Mouse (Mus musculus): Measurements from ENCODE around the gene Rbp2. TPM values are rescaled to one million over a fixed set of nuclear protein-coding genes. Genes with fewer than 3 reads are reported as not detected.

Rbp2 gene
- polyA plus RNA-seq, 1 experiment from 2014 or later = 14.6 TPM

- Histone ChIP-seq H3K9me3 (replicated peaks) (no peaks in the 10 kb centered on the region), H3K9ac (no peak overlapping the region), H3K27me3 (no peaks in the 10 kb centered on the region), H3K4me1 (replicated peaks) (no peaks in the 10 kb centered on the region), H3K36me3 (replicated peaks) (no peaks in the 10 kb centered on the region), H3K27ac (replicated peaks) (no peak overlapping the region), H3K4me3 (replicated peaks) (no peak overlapping the region), H3K4me2 (no peak overlapping the region)
- WGBS (ENCODE audit: insufficient replicate concordance) = 14% methylated on average over 2 of the region's 2 CpGs
- no peak for ATAC-seq (ENCODE audit: insufficient read depth)
Measured at GRCm38 (mm10) chr9:98523872-98524271, 38.0 kb downstream of the Rbp2 start.

- Histone ChIP-seq H3K36me3 (replicated peaks) (no peaks in the 10 kb centered on the region), H3K27me3 (no peaks in the 10 kb centered on the region), H3K27ac (replicated peaks) (no peak overlapping the region), H3K9me3 (replicated peaks) (no peaks in the 10 kb centered on the region), H3K9ac (no peak overlapping the region), H3K4me2 (no peak overlapping the region), H3K4me1 (replicated peaks) (no peaks in the 10 kb centered on the region), H3K4me3 (replicated peaks) (no peak overlapping the region)
- WGBS (ENCODE audit: insufficient replicate concordance) = 72% methylated on average over 7 of the region's 7 CpGs
- ATAC-seq (ENCODE audit: insufficient read depth) = no peak
Measured at GRCm38 (mm10) chr9:98524786-98525542, 39.0 kb downstream of the Rbp2 start.

DNA sequence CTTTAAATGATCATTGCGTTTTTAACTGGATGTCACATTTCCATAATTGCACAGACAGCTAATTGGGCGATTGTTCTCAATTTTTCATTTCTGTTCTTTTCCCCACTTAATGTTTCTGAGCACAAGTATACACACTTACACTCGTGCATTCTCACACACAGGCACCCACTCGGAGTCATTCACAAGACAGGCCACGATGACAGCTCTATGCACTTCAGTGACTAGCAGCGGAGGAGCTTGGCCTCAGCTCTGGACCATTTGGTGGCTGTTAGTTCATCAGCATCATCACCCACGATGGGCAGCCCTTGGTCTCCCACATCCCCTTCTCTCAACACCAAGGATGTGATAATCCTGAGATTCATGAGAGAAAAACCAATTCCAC, 39.6 kb downstream of the Rbp2 start:
- ATAC-seq (ENCODE audit: insufficient read depth) = no peak
- H3K4me1 ChIP-seq (replicated peaks) = no peaks in the 10 kb centered on the region
- no peak overlapping the region for H3K4me3 ChIP-seq (replicated peaks)
- 60% methylated on average over 7 of the region's 7 CpGs for WGBS (ENCODE audit: insufficient replicate concordance)
- no peak overlapping the region for H3K4me2 ChIP-seq
- no peaks in the 10 kb centered on the region for H3K27me3 ChIP-seq
- H3K9me3 ChIP-seq (replicated peaks) = no peaks in the 10 kb centered on the region
- H3K36me3 ChIP-seq (replicated peaks) = no peaks in the 10 kb centered on the region
- no peak overlapping the region for H3K27ac ChIP-seq (replicated peaks)
- no peak overlapping the region for H3K9ac ChIP-seq

DNA sequence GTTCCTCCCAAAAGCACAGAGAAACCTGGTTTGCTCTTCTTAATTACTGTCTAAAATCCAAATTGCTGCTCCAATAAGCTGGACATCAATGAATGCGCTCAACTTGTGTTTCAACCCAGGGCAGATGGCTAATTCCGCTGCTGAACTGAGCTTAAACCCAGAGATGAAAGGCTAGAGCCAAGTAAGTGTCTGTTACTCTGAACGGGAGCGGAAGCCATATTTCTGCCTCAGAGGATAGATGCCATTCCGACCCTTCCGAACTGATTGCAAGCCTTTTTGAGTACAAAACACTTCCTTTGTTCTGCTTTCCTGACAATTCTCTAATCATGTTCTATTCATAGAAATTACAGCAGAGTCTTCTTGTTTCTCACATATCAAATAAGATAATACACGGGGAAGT, 41.3 kb downstream of the Rbp2 start:
- H3K4me3 ChIP-seq (replicated peaks) = no peak overlapping the region
- H3K9ac ChIP-seq = no peak overlapping the region
- WGBS (ENCODE audit: insufficient replicate concordance) = 78% methylated on average over 7 of the region's 7 CpGs
- H3K9me3 ChIP-seq (replicated peaks) = no peaks in the 10 kb centered on the region
- H3K27ac ChIP-seq (replicated peaks) = no peak overlapping the region
- no peaks in the 10 kb centered on the region for H3K4me1 ChIP-seq (replicated peaks)
- ATAC-seq (ENCODE audit: insufficient read depth) = no peak
- H3K4me2 ChIP-seq = no peak overlapping the region
- no peaks in the 10 kb centered on the region for H3K27me3 ChIP-seq
- H3K36me3 ChIP-seq (replicated peaks) = no peaks in the 10 kb centered on the region

DNA sequence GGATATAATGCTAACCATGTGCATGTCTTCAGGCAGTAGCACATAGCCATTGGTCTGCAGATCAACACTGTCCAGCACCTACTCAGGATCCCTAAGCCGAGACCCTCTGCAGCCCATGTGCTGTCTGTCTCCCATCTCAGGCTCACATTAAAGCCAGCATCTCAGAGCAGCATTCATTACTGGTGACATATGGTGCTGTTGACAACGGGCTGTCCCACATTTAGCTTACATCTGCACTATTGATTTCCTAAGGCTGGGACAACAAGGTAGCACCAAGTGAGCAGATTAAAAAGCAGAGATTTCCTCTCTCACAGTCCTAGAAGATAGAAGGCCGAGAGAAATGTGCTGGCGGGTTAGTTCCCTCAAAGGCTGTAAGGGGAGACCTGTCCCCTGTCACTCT, 43.9 kb downstream of the Rbp2 start:
- H3K9ac ChIP-seq = no peak overlapping the region
- no peak for ATAC-seq (ENCODE audit: insufficient read depth)

DNA sequence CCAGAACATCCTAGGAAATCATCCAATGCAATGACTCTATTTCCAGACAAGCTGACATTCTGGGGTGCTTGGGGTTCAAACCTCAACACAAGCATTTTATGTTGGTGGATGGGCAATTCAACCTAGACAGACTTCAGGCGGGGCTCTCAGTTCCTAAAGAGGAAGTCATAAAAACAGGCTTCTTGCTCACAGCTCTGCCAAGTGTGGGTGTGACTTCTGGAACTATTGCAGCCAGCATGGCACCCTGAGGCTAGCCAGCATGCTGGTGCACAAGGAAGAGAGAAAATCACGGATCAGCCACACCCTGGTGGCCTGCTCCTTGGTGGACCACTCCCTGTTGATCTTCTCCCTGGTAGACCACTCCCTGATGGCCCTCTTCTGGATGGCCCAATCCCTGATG, 45.1 kb downstream of the Rbp2 start:
- ATAC-seq (ENCODE audit: insufficient read depth) = no peak

More for the DNA sequence above, 43.9 kb downstream of the Rbp2 start:
- no peaks in the 10 kb centered on the region for H3K36me3 ChIP-seq (replicated peaks)
- no peak overlapping the region for H3K27ac ChIP-seq (replicated peaks)
- H3K4me3 ChIP-seq (replicated peaks) = no peak overlapping the region
- no peaks in the 10 kb centered on the region for H3K27me3 ChIP-seq
- no peak overlapping the region for H3K4me2 ChIP-seq
- no peaks in the 10 kb centered on the region for H3K9me3 ChIP-seq (replicated peaks)
- 62% methylated on average over 4 of the region's 4 CpGs for WGBS (ENCODE audit: insufficient replicate concordance)
- H3K4me1 ChIP-seq (replicated peaks) = peaks cover 3% of the 10 kb centered on the region; the same call in 1 of the 2 replicates

DNA sequence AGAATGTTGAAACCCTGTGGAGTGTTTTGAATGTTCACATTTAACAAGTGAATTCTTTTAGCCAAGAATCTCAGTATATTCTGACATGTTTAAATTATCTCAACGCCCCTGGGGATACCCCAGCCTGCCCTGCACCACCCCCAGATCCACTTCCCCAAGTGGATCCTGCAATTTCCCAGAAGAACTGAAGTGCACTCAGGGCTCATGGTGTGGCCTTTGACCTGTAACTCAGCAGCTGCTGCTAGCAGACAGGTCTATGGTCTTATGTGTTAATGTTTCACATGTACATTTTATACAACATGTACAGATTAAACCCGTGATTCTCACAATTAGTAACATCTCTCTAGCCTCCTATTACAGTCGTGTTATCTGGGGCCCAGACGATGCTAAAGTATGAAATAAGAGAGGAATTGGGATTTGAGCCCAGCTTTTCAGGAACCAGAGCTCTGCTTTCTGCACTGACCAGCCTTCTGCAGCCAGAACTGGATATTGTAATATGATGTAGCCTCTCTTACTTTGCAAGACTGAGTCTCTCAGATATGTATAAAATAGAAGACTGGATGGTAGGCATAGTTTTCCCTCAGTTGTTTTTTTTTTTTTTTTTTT, 48.9 kb downstream of the Rbp2 start:
- ATAC-seq (ENCODE audit: insufficient read depth) = no peak
- Histone ChIP-seq H3K9me3 (replicated peaks) (no peaks in the 10 kb centered on the region), H3K4me3 (replicated peaks) (no peak overlapping the region), H3K27me3 (no peaks in the 10 kb centered on the region), H3K36me3 (replicated peaks) (no peaks in the 10 kb centered on the region), H3K9ac (no peak overlapping the region), H3K4me1 (replicated peaks) (peaks cover 4% of the 10 kb centered on the region; the same call in 1 of the 2 replicates), H3K27ac (replicated peaks) (no peak overlapping the region), H3K4me2 (no peak overlapping the region)
- WGBS (ENCODE audit: insufficient replicate concordance) = 57% methylated on average over 4 of the region's 4 CpGs

More for the DNA sequence above, 45.1 kb downstream of the Rbp2 start:
- Histone ChIP-seq H3K27me3 (no peaks in the 10 kb centered on the region), H3K36me3 (replicated peaks) (no peaks in the 10 kb centered on the region), H3K4me1 (replicated peaks) (peaks cover 4% of the 10 kb centered on the region; the same call in 1 of the 2 replicates), H3K9ac (no peak overlapping the region), H3K27ac (replicated peaks) (no peak overlapping the region), H3K4me3 (replicated peaks) (no peak overlapping the region), H3K4me2 (no peak overlapping the region), H3K9me3 (replicated peaks) (no peaks in the 10 kb centered on the region)
- 17% methylated on average over 2 of the region's 2 CpGs for WGBS (ENCODE audit: insufficient replicate concordance)

DNA sequence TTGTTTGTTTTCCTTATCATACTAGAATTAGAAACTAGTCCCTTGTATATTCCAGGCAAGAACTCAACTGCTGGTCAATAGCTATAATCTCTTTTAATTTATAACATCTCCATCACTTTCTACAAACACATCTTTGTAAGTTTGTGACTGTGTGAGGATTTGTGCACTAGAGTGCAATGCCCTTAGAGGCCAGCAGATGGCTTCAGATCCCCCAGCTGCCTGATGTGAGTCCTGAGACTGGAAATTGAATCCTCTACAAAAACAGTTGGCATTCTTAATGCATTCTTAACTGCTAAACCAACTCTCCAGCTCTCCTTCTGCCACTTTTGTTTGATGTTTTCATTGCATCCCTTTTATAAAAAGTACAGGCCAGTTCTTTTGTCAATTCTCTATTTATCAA, 49.8 kb downstream of the Rbp2 start:
- no peak overlapping the region for H3K4me3 ChIP-seq (replicated peaks)
- H3K27me3 ChIP-seq = no peaks in the 10 kb centered on the region
- no peak overlapping the region for H3K27ac ChIP-seq (replicated peaks)
- H3K4me2 ChIP-seq = no peak overlapping the region
- no peaks in the 10 kb centered on the region for H3K9me3 ChIP-seq (replicated peaks)
- ATAC-seq (ENCODE audit: insufficient read depth) = no peak
- H3K36me3 ChIP-seq (replicated peaks) = no peaks in the 10 kb centered on the region
- peaks cover 4% of the 10 kb centered on the region; the same call in 1 of the 2 replicates for H3K4me1 ChIP-seq (replicated peaks)
- no peak overlapping the region for H3K9ac ChIP-seq

- H3K4me2 ChIP-seq = peak overlapping the region; percentile 13; the same call in 1 of the 2 replicates
- ATAC-seq (ENCODE audit: insufficient read depth) = no peak
- 45% methylated on average over 13 of the region's 13 CpGs for WGBS (ENCODE audit: insufficient replicate concordance)
Measured at GRCm38 (mm10) chr9:98538017-98538712, 52.2 kb downstream of the Rbp2 start.

GRCm38 (mm10) chr9:98538713-98539360, 52.9 kb downstream of the Rbp2 start:
- Histone ChIP-seq H3K27ac (replicated peaks) (no peak overlapping the region), H3K9ac (no peak overlapping the region), H3K9me3 (replicated peaks) (no peaks in the 10 kb centered on the region), H3K4me3 (replicated peaks) (no peak overlapping the region), H3K4me2 (peak overlapping the region; percentile 13; the same call in 1 of the 2 replicates), H3K27me3 (no peaks in the 10 kb centered on the region), H3K4me1 (replicated peaks) (peaks cover 4% of the 10 kb centered on the region; the same call in 1 of the 2 replicates), H3K36me3 (replicated peaks) (no peaks in the 10 kb centered on the region)
- 7% methylated on average over 13 of the region's 13 CpGs for WGBS (ENCODE audit: insufficient replicate concordance)
- no peak for ATAC-seq (ENCODE audit: insufficient read depth)

More at GRCm38 (mm10) chr9:98538017-98538712, 52.2 kb downstream of the Rbp2 start:
- H3K4me3 ChIP-seq (replicated peaks) = no peak overlapping the region
- no peaks in the 10 kb centered on the region for H3K36me3 ChIP-seq (replicated peaks)
- peaks cover 4% of the 10 kb centered on the region; the same call in 1 of the 2 replicates for H3K4me1 ChIP-seq (replicated peaks)
- no peak overlapping the region for H3K27ac ChIP-seq (replicated peaks)
- no peak overlapping the region for H3K9ac ChIP-seq
- H3K27me3 ChIP-seq = no peaks in the 10 kb centered on the region
- H3K9me3 ChIP-seq (replicated peaks) = no peaks in the 10 kb centered on the region

GRCm38 (mm10) chr9:98544042-98544441, 58.1 kb downstream of the Rbp2 start:
- WGBS (ENCODE audit: insufficient replicate concordance) = 62% methylated on average over 3 of the region's 3 CpGs
- Histone ChIP-seq H3K27ac (replicated peaks) (no peak overlapping the region), H3K4me1 (replicated peaks) (no peaks in the 10 kb centered on the region), H3K4me3 (replicated peaks) (no peak overlapping the region), H3K9ac (no peak overlapping the region), H3K4me2 (no peak overlapping the region), H3K9me3 (replicated peaks) (no peaks in the 10 kb centered on the region), H3K36me3 (replicated peaks) (no peaks in the 10 kb centered on the region), H3K27me3 (no peaks in the 10 kb centered on the region)
- no peak for ATAC-seq (ENCODE audit: insufficient read depth)
